Mouse (Mus musculus) ES-E14 (cell line): ENCODE results near the gene Tbc1d10a. TPM values are rescaled to one million over a fixed set of nuclear protein-coding genes. Genes with fewer than 3 reads are reported as not detected.

Experiments used
- DNase-seq: peaks from one replicate; pipeline ENCODE4 v3.0.0-alpha.2; 2013; ENCODE audit warnings: low read depth, low spot score
- H3K27ac ChIP-seq: 2 replicates; pipeline ENCODE4 v1.5.1; 2012; ENCODE audit warnings: low read depth, mild to moderate bottlenecking, low read length, moderate library complexity, mixed read lengths; ENCODE audit not compliant: poor library complexity, insufficient read depth, severe bottlenecking
- H3K36me3 ChIP-seq: 2 replicates; pipeline ENCODE4 v1.6.1; 2012; ENCODE audit warnings: mild to moderate bottlenecking, low read length, moderate library complexity, mixed read lengths; ENCODE audit not compliant: control insufficient read depth, poor library complexity, insufficient read depth, severe bottlenecking
- H3K4me1 ChIP-seq, 2 experiments: fragments of 150-350 bp in 1 of 2; sonication (generic) in 1 of 2; 2 replicates each; pipeline ENCODE4 v1.6.1; 2012; ENCODE audit warnings: low read length in 2 of 2, mild to moderate bottlenecking in 1 of 2, mixed read lengths in 1 of 2; ENCODE audit not compliant: control insufficient read depth in 2 of 2, insufficient read depth in 2 of 2, poor library complexity in 1 of 2
- H3K4me3 ChIP-seq, 2 experiments: fragments of 150-350 bp in 1 of 2; sonication (generic) in 1 of 2; 2 replicates each; pipeline ENCODE4 v1.5.1; 2012; ENCODE audit warnings: low read length in 2 of 2, low read depth in 1 of 2, mild to moderate bottlenecking in 1 of 2, mixed read lengths in 1 of 2; ENCODE audit not compliant: insufficient read depth in 1 of 2, poor library complexity in 1 of 2, severe bottlenecking in 1 of 2
- H3K9ac ChIP-seq: 2 replicates; pipeline ENCODE4 v1.6.1; 2012; ENCODE audit warnings: low read depth, mild to moderate bottlenecking, low read length, mixed read lengths; ENCODE audit not compliant: poor library complexity, insufficient read depth, severe bottlenecking
- H3K9me3 ChIP-seq: fragments of 150-350 bp; sonication (generic); 2 replicates; pipeline ENCODE4 v1.6.1; 2012; ENCODE audit warnings: low read depth, mild to moderate bottlenecking, low read length; ENCODE audit not compliant: control insufficient read depth, insufficient read depth
- CHD2 ChIP-seq: IDR thresholded peaks from 2 replicates; pipeline ENCODE4 v1.6.1; 2014; ENCODE audit warnings: mild to moderate bottlenecking, low read depth, low read length, inconsistent platforms
- HCFC1 ChIP-seq: IDR thresholded peaks from 2 replicates; pipeline ENCODE4 v1.6.1; 2012; ENCODE audit warnings: low read length, inconsistent platforms, borderline replicate concordance; ENCODE audit not compliant: insufficient read depth
- MAFK ChIP-seq: IDR thresholded peaks from 2 replicates; pipeline ENCODE4 v1.6.1; 2014; ENCODE audit warnings: mild to moderate bottlenecking, low read depth, low read length, inconsistent platforms; ENCODE audit not compliant: insufficient read depth
- ZC3H11A ChIP-seq: IDR thresholded peaks from 2 replicates; pipeline ENCODE4 v1.6.1; 2012; ENCODE audit warnings: low read depth, mild to moderate bottlenecking, inconsistent platforms, low read length, borderline replicate concordance
- ZNF384 ChIP-seq: IDR thresholded peaks from 2 replicates; pipeline ENCODE4 v1.6.1; 2012; ENCODE audit warnings: low read depth, low read length, inconsistent platforms
- in situ Hi-C, 2 experiments: fragments of 600-800 bp; cut with MboI; formaldehyde crosslinking; loops; one replicate each; pipeline ENCODE4 v1.15.1; 2025; ENCODE audit warnings: low sequenced_read_pairs in 2 of 2, inconsistent platforms in 1 of 2; ENCODE audit not compliant: unreplicated experiment in 2 of 2
- total RNA-seq: library from RNA; depleted of rRNA; stranded (reverse); fragments of 300-350 nt; gene quantifications from 2 replicates; pipeline ENCODE4 v1.2.3, GENCODE M21; 2012

Tbc1d10a gene
- total RNA-seq, 1 experiment: 40.9 TPM

- in situ Hi-C loops: loop anchor here in 1 of 2 experiments (10.0 kb wide), 1 partner anchor 173 kb away; no protein-coding TSS in a partner anchor
- no peak overlapping the region for H3K4me3 ChIP-seq
- no peak overlapping the region for H3K27ac ChIP-seq
- no peak for DNase-seq
- H3K9me3 ChIP-seq: no peaks in the 10 kb centered on the region
- peaks cover 4 to 18% of the 10 kb centered on the region in 2 experiments for H3K4me1 ChIP-seq
- no peaks in the 10 kb centered on the region for H3K36me3 ChIP-seq
- H3K9ac ChIP-seq: no peak overlapping the region
- no peak for TF ChIP-seq MAFK
- no peak for TF ChIP-seq HCFC1
- TF ChIP-seq ZC3H11A: no peak
- TF ChIP-seq CHD2: no peak
- no peak for TF ChIP-seq ZNF384
Observed at GRCm38 (mm10) chr11:4251376-4251775, 64.8 kb downstream of the Tbc1d10a start.

- no peak overlapping the region for H3K27ac ChIP-seq
- H3K9ac ChIP-seq: no peak overlapping the region
- H3K4me3 ChIP-seq: no peak overlapping the region
- no peak for TF ChIP-seq HCFC1
- no peak for TF ChIP-seq CHD2
- no peak for TF ChIP-seq ZNF384
- no peak for TF ChIP-seq MAFK
- TF ChIP-seq ZC3H11A: no peak
- H3K9me3 ChIP-seq: no peaks in the 10 kb centered on the region
- DNase-seq: no peak
- in situ Hi-C loops: loop anchor here in 1 of 2 experiments (10.0 kb wide), 1 partner anchor 172 kb away; no protein-coding TSS in a partner anchor
- H3K4me1 ChIP-seq: peaks cover 0 to 24% of the 10 kb centered on the region in 2 experiments; a peak in 2 of 4 replicates
- no peaks in the 10 kb centered on the region for H3K36me3 ChIP-seq
Observed at GRCm38 (mm10) chr11:4252886-4253285, 66.3 kb downstream of the Tbc1d10a start.

DNA sequence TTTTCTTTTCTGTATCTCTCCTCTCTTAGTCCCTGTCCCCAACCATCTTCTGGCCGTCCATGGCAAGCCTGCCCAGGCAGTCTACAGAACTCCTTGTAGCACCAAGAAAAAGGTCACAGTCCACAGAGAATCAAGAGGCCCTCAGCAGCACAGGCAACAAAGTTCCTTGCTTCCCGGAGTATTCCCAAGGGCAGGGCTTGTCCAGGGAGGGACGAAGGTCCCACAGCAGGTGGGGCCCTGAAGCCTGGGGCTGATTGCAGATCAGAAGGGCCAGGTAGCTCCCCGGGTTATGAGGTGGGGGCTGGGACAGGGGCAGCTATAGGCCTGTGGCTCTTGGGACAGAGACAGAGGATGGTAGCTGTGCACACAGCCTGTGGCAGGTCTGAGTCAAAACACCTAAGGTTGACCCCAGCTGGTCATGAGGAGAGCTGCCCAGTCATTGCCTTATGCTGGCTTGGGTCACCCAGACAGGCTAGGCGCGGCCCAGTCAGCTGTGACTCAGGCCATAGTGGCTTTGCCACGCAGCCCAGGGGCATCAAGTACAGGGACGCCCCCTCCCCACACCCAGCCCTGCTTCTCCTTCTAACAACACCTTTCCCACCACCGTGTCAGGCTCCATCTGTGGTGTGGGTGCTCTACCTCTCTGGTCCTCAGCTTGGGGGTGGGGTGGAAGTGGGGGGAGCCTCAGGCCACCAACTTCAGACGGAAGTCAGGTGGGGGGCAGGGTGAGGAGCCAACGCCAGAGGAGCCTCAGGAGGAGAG lies 70.4 kb downstream of the Tbc1d10a start, which contains the start of gene Lif:
Gene Lif, plus strand, starts transcription at position 712 of the 762 bp plus-strand sequence.
- Histone ChIP-seq H3K36me3 (no peaks in the 10 kb centered on the region), H3K9ac (no peak within 1 kb of the TSS)

GRCm38 (mm10) chr11:4257756-4258155 lies 71.2 kb downstream of the Tbc1d10a start:
- in situ Hi-C loops: loop anchor here in 1 of 2 experiments (5.0 to 10.0 kb wide), 2 partner anchors 35 to 167 kb away; no protein-coding TSS in a partner anchor

More for the DNA sequence above, 70.4 kb downstream of the Tbc1d10a start, which contains the start of gene Lif:
- no peak for DNase-seq
- H3K4me1 ChIP-seq: peaks cover 0 to 32% of the 10 kb centered on the region in 2 experiments; a peak in 2 of 4 replicates
- H3K27ac ChIP-seq: no peak within 1 kb of the TSS
- in situ Hi-C loops: loop anchor here in 1 of 2 experiments (5.0 to 10.0 kb wide), 2 partner anchors 35 to 168 kb away; no protein-coding TSS in a partner anchor
- H3K9me3 ChIP-seq: no peaks in the 10 kb centered on the region
- TF ChIP-seq CHD2 (no peak), ZNF384 (no peak), MAFK (no peak), ZC3H11A (no peak), HCFC1 (no peak)
- H3K4me3 ChIP-seq: no peak within 1 kb of the TSS

More at GRCm38 (mm10) chr11:4257756-4258155, 71.2 kb downstream of the Tbc1d10a start:
- Histone ChIP-seq H3K4me1 (peaks cover 0 to 32% of the 10 kb centered on the region in 2 experiments; a peak in 2 of 4 replicates), H3K27ac (no peak overlapping the region), H3K4me3 (no peak overlapping the region), H3K9me3 (no peaks in the 10 kb centered on the region), H3K36me3 (no peaks in the 10 kb centered on the region), H3K9ac (no peak overlapping the region)
- DNase-seq: no peak
- TF ChIP-seq ZC3H11A (no peak), MAFK (no peak), ZNF384 (no peak), CHD2 (no peak), HCFC1 (no peak)
